Mouse (Mus musculus): ENCODE measurements around the gene Acox1.
A peak's percentile ranks its signal among the peaks of the same experiment; 100 is the strongest.

Acox1 gene

GRCm38 (mm10) chr11:116198639-116199531 is at the start of gene Acox1, which contains the start of gene Ten1:
Gene Acox1, minus strand, starts transcription at chr11:116199045.
Gene Ten1, plus strand, starts transcription at chr11:116198855.
- peak; percentile 97 to 99 for DNase-seq

- DNase-seq: peak; percentile 36 to 41
Measured at GRCm38 (mm10) chr11:116247502-116248222, 48.8 kb upstream of the Acox1 start.

GRCm38 (mm10) chr11:116245616-116246015 is 46.8 kb upstream of the Acox1 start:
- DNase-seq: peak; percentile 71 to 73

- no peak for DNase-seq
Measured at GRCm38 (mm10) chr11:116244580-116244979, 45.7 kb upstream of the Acox1 start.

- peak; percentile 63 to 65 for DNase-seq
Measured at GRCm38 (mm10) chr11:116241744-116242235, 42.9 kb upstream of the Acox1 start.

- DNase-seq: no peak
Measured at GRCm38 (mm10) chr11:116239797-116240196, 41.0 kb upstream of the Acox1 start.

GRCm38 (mm10) chr11:116237742-116238395 is 39.0 kb upstream of the Acox1 start, which contains the start of gene Evpl:
Gene Evpl, minus strand, starts transcription at chr11:116238077.
- peak; percentile 97 for DNase-seq

GRCm38 (mm10) chr11:116234901-116235300 is 36.1 kb upstream of the Acox1 start:
- no peak for DNase-seq

- DNase-seq: no peak
Measured at GRCm38 (mm10) chr11:116232427-116232826, 33.6 kb upstream of the Acox1 start.

- DNase-seq: no peak
Measured at GRCm38 (mm10) chr11:116228699-116229098, 29.9 kb upstream of the Acox1 start.

GRCm38 (mm10) chr11:116226414-116226813 is 27.6 kb upstream of the Acox1 start:
- peak; percentile 70 to 88 for DNase-seq

GRCm38 (mm10) chr11:116222740-116223059 is 23.9 kb upstream of the Acox1 start:
- DNase-seq: no peak

GRCm38 (mm10) chr11:116221931-116222739 is 23.3 kb upstream of the Acox1 start:
- no peak for DNase-seq

- DNase-seq: peak; percentile 78 to 83
Measured at GRCm38 (mm10) chr11:116219885-116220284, 21.0 kb upstream of the Acox1 start.

GRCm38 (mm10) chr11:116218737-116219400 is 20.0 kb upstream of the Acox1 start:
- peak; percentile 92 to 94 for DNase-seq

GRCm38 (mm10) chr11:116218263-116218662 is 19.4 kb upstream of the Acox1 start:
- DNase-seq: peak; percentile 68 to 88

- no peak for DNase-seq
Measured at GRCm38 (mm10) chr11:116216549-116216948, 17.7 kb upstream of the Acox1 start.

- no peak for DNase-seq
Measured at GRCm38 (mm10) chr11:116215991-116216390, 17.1 kb upstream of the Acox1 start.

- DNase-seq: no peak
Measured at GRCm38 (mm10) chr11:116215181-116215580, 16.3 kb upstream of the Acox1 start.

GRCm38 (mm10) chr11:116213877-116214510 is 15.1 kb upstream of the Acox1 start:
- no peak for DNase-seq

GRCm38 (mm10) chr11:116212847-116213246 is 14.0 kb upstream of the Acox1 start:
- DNase-seq: no peak

Measured in kidney, adult 8-10 months (tissue).